Mouse (Mus musculus) right cerebral cortex, postnatal 36 days (tissue): ENCODE results near the gene Bank1.

ENCODE experiments used
- DNase-seq, 2 experiments: peaks; one replicate each; pipeline ENCODE4 v3.0.0; 2022; ENCODE audit warnings: low spot score in 2 of 2, mixed read lengths in 1 of 2

The Bank1 gene

DNA sequence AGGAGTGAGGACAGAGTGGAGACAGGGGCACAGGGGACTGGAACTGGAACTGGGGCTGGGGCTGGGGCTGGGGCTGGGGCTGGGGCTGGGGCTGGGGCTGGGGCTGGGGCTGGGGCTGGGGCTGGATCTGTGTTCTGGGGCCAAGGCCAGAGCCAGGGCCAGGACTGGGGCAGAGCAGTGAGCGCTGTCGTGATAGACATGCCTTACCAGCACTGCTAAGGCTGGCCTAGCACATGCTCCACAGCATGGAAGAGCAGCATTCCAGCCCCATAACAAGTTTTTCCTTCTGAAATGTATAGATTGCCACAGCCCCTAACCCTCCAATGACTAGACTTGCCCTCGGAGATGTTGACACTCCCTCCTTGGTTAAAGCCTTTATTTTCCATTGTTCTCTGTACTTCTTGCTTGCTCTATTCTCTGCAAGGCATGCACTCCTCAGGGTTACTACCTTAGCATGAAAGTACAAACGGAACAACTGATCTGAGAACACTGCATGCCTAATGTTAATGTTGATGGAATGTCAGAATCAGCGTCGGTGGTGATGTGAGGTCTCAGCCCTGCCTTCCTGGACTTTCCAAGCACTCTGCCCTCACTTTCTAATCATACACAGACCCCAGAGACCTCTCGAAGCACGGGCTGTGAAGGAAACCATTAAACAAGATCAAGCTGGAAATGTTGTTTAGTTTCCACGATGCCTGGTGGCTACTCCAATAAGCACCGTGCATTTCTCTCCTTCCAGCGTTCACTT lies 318.6 kb downstream of the Bank1 start:
- DNase-seq: no peak
